10 mouse cellular contexts compared by ENCODE assay signal in genomic region chr7:138941571-138941970, GRCm38 (mm10). TPM values are rescaled to one million over a fixed set of nuclear protein-coding genes. Genes with fewer than 3 reads are reported as not detected.
A peak's percentile ranks its signal among the peaks of the same experiment; 100 is the strongest.
DNase-seq lines count a peak whose midpoint lies in the region; ATAC-seq and TF ChIP-seq lines count a peak whose summit lies in the region.
"Had no signal": no experiment of that assay in that cellular context is flagged by ENCODE, and none has a peak within 500 bp of the region (broad histone marks: within the 10 kb centered on the region; RNA-seq: fewer than 3 reads in every experiment).

No protein-coding gene starts in this region.

- no peak overlapping the region; the same call in 1 of the 2 replicates for H3K4me3 ChIP-seq in embryonic facial prominence, embryonic 12.5 days
- H3K4me3 ChIP-seq in embryonic facial prominence, embryonic 10.5 days = no peak overlapping the region
- no peak overlapping the region for H3K4me3 ChIP-seq in intestine, embryonic 15.5 days (replicated peaks)
- H3K4me3 ChIP-seq in stomach, postnatal 0 days (ENCODE audit: low read depth, low read length) = peak overlapping the region; percentile 42; the same call in 1 of the 2 replicates

- peak overlapping the region; percentile 78 for H3K4me2 ChIP-seq in embryonic facial prominence, embryonic 12.5 days (replicated peaks)
- peak overlapping the region; percentile 83; the same call in 1 of the 2 replicates for H3K4me2 ChIP-seq in intestine, embryonic 15.5 days (replicated peaks)
- no peak overlapping the region for H3K4me2 ChIP-seq in stomach, postnatal 0 days (replicated peaks; ENCODE audit: low read depth)

- H3K4me1 ChIP-seq in embryonic facial prominence, embryonic 12.5 days = peaks cover 11% of the 10 kb centered on the region
- peaks cover 14% of the 10 kb centered on the region for H3K4me1 ChIP-seq in embryonic facial prominence, embryonic 10.5 days
- H3K4me1 ChIP-seq in intestine, embryonic 15.5 days (replicated peaks) = peaks cover 11% of the 10 kb centered on the region
- H3K4me1 ChIP-seq in stomach, postnatal 0 days (replicated peaks; ENCODE audit: control insufficient read depth, insufficient read depth) = no peaks in the 10 kb centered on the region

- no peaks in the 10 kb centered on the region for H3K36me3 ChIP-seq in embryonic facial prominence, embryonic 12.5 days
- no peaks in the 10 kb centered on the region for H3K36me3 ChIP-seq in embryonic facial prominence, embryonic 10.5 days (replicated peaks)
- H3K36me3 ChIP-seq in intestine, embryonic 15.5 days = no peaks in the 10 kb centered on the region
- H3K36me3 ChIP-seq in stomach, postnatal 0 days (ENCODE audit: control insufficient read depth, insufficient read depth, low read length) = no peaks in the 10 kb centered on the region

- WGBS in embryonic facial prominence, embryonic 12.5 days = 27% methylated on average over 5 of the region's 5 CpGs
- 24% methylated on average over 5 of the region's 5 CpGs for WGBS in embryonic facial prominence, embryonic 10.5 days
- WGBS in intestine, embryonic 15.5 days = 32% methylated on average over 5 of the region's 5 CpGs
- 34% methylated on average over 5 of the region's 5 CpGs for WGBS in stomach, postnatal 0 days

- H3K27me3 ChIP-seq in embryonic facial prominence, embryonic 12.5 days = peaks cover 80% of the 10 kb centered on the region
- peaks cover 91% of the 10 kb centered on the region for H3K27me3 ChIP-seq in embryonic facial prominence, embryonic 10.5 days (replicated peaks; ENCODE audit: low read depth, poor library complexity, severe bottlenecking)
- peaks cover 57% of the 10 kb centered on the region for H3K27me3 ChIP-seq in intestine, embryonic 15.5 days (replicated peaks)
- peaks cover 11% of the 10 kb centered on the region for H3K27me3 ChIP-seq in stomach, postnatal 0 days (ENCODE audit: control insufficient read depth, insufficient read depth, low read length)

- no peaks in the 10 kb centered on the region for H3K9me3 ChIP-seq in embryonic facial prominence, embryonic 12.5 days
- no peaks in the 10 kb centered on the region for H3K9me3 ChIP-seq in embryonic facial prominence, embryonic 10.5 days
- no peaks in the 10 kb centered on the region for H3K9me3 ChIP-seq in intestine, embryonic 15.5 days
- no peaks in the 10 kb centered on the region for H3K9me3 ChIP-seq in stomach, postnatal 0 days (ENCODE audit: control insufficient read depth, low read length)

- H3K9ac ChIP-seq in embryonic facial prominence, embryonic 12.5 days = no peak overlapping the region
- H3K9ac ChIP-seq in intestine, embryonic 15.5 days = no peak overlapping the region
- H3K9ac ChIP-seq in stomach, postnatal 0 days (ENCODE audit: low read length) = no peak overlapping the region

- no peak for TF ChIP-seq EP300 in stomach, postnatal 0 days (optimal IDR thresholded peaks at IDR 0.05)

- no peak for DNase-seq in embryonic facial prominence, embryonic 10.5 days (ENCODE audit: low spot score)
- peak; percentile 45 for DNase-seq in right cerebral cortex, adult 18-20 months
- no peak for DNase-seq in right cerebral cortex, postnatal 4 days
- no peak for DNase-seq in stomach, postnatal 0 days (ENCODE audit: low spot score)
- DNase-seq in urinary bladder, postnatal 36 days (ENCODE audit: low spot score in 2 of 2) = no peak
- DNase-seq in thymus, postnatal 36 days = no peak
- DNase-seq: gastrocnemius, postnatal 36 days had no signal

- ATAC-seq in embryonic facial prominence, embryonic 12.5 days (ENCODE audit: insufficient number of reproducible peaks, insufficient read depth, low FRiP score, low TSS enrichment) = no peak
- ATAC-seq in intestine, embryonic 15.5 days = no peak
- no peak for ATAC-seq in stomach, postnatal 0 days (ENCODE audit: low FRiP score, low TSS enrichment)
- ATAC-seq: CD4-positive, CD25-positive, alpha-beta regulatory T cell, adult 4 months had no signal

- H3K27ac ChIP-seq in embryonic facial prominence, embryonic 12.5 days = no peak overlapping the region
- H3K27ac ChIP-seq in embryonic facial prominence, embryonic 10.5 days (replicated peaks) = no peak overlapping the region
- no peak overlapping the region for H3K27ac ChIP-seq in intestine, embryonic 15.5 days
- H3K27ac ChIP-seq in stomach, postnatal 0 days (replicated peaks) = no peak overlapping the region

- TF ChIP-seq CTCF in stomach, postnatal 0 days (IDR thresholded peaks at IDR 0.05; ENCODE audit: low read depth) = no peak

RNA-seq across cellular contexts. Expression of gene Jakmip3, which starts 1.0 kb away (rescaled TPM):
- polyA plus RNA-seq in embryonic facial prominence, embryonic 12.5 days (2016; fragmentation: Nextera tagmentation; extraction: Ambion mirVana) = 0.67 and 0.74 TPM in 2 replicates
- polyA plus RNA-seq in embryonic facial prominence, embryonic 10.5 days (2016; fragmentation: Nextera tagmentation; extraction: Ambion mirVana) = 0.48 and 0.51 TPM in 2 replicates
- polyA plus RNA-seq in intestine, embryonic 15.5 days (2015; fragmentation: Nextera tagmentation; extraction: Ambion mirVana) = 0.23 and 0.39 TPM in 2 replicates
- polyA plus RNA-seq in stomach, postnatal 0 days (2015; fragmentation: Nextera tagmentation; extraction: Ambion mirVana) = 0.13 and 0.17 TPM in 2 replicates
- polyA plus RNA-seq: CD4-positive, CD25-positive, alpha-beta regulatory T cell, adult 4 months had no signal

RNA-seq across cellular contexts. Expression of gene Bnip3, which starts 32.3 kb away (rescaled TPM):
- polyA plus RNA-seq in embryonic facial prominence, embryonic 12.5 days (2016; fragmentation: Nextera tagmentation; extraction: Ambion mirVana) = 84.2 and 91.0 TPM in 2 replicates
- polyA plus RNA-seq in embryonic facial prominence, embryonic 10.5 days (2016; fragmentation: Nextera tagmentation; extraction: Ambion mirVana) = 121 and 133 TPM in 2 replicates
- polyA plus RNA-seq in intestine, embryonic 15.5 days (2015; fragmentation: Nextera tagmentation; extraction: Ambion mirVana) = 171 and 203 TPM in 2 replicates
- polyA plus RNA-seq in stomach, postnatal 0 days (2015; fragmentation: Nextera tagmentation; extraction: Ambion mirVana) = 113 TPM in 2 replicates
